ENCODE assay signal across 16 mouse cellular contexts in genomic region chr17:80097221-80097620, GRCm38 (mm10). TPM values are rescaled to one million over a fixed set of nuclear protein-coding genes. Genes with fewer than 3 reads are reported as not detected.
DNase-seq lines count a peak whose midpoint lies in the region; ATAC-seq and TF ChIP-seq lines count a peak whose summit lies in the region.
"Had no signal": no experiment of that assay in that cellular context is flagged by ENCODE, and none has a peak within 500 bp of the region (broad histone marks: within the 10 kb centered on the region; RNA-seq: fewer than 3 reads in every experiment).

No protein-coding gene starts in this region.

- no peak overlapping the region for H3K27ac ChIP-seq in kidney, postnatal 0 days
- H3K27ac ChIP-seq in midbrain, postnatal 0 days (ENCODE audit: low read depth, low read length), result no peak overlapping the region
- no peak overlapping the region for H3K27ac ChIP-seq in intestine, embryonic 16.5 days (ENCODE audit: low read length)
- H3K27ac ChIP-seq: heart, embryonic 13.5 days had no signal

- no peaks in the 10 kb centered on the region for H3K36me3 ChIP-seq in kidney, postnatal 0 days (ENCODE audit: insufficient read depth, low read length)
- H3K36me3 ChIP-seq in midbrain, postnatal 0 days (ENCODE audit: insufficient read depth, low read length), result no peaks in the 10 kb centered on the region
- no peaks in the 10 kb centered on the region for H3K36me3 ChIP-seq in intestine, embryonic 16.5 days (ENCODE audit: control insufficient read depth, insufficient read depth, low read length)
- H3K36me3 ChIP-seq: heart, embryonic 13.5 days had no signal

- no peaks in the 10 kb centered on the region for H3K9me3 ChIP-seq in kidney, postnatal 0 days (replicated peaks; ENCODE audit: low read length)
- no peaks in the 10 kb centered on the region for H3K9me3 ChIP-seq in midbrain, postnatal 0 days (ENCODE audit: low read length)
- H3K9me3 ChIP-seq in intestine, embryonic 16.5 days (ENCODE audit: control insufficient read depth, low read length), result no peaks in the 10 kb centered on the region
- H3K9me3 ChIP-seq: heart, embryonic 13.5 days had no signal

- H3K4me3 ChIP-seq in kidney, postnatal 0 days (replicated peaks; ENCODE audit: low read depth, low read length), result no peak overlapping the region
- H3K4me3 ChIP-seq in midbrain, postnatal 0 days (ENCODE audit: low read depth, low read length), result no peak overlapping the region
- no peak overlapping the region for H3K4me3 ChIP-seq in intestine, embryonic 16.5 days (ENCODE audit: low read length)
- H3K4me3 ChIP-seq: heart, embryonic 13.5 days had no signal

- DNase-seq in cerebellum, postnatal 10 days, result peak; percentile 20 to 36
- no peak for DNase-seq in cerebellum, adult 11 months
- DNase-seq in kidney, postnatal 0 days (ENCODE audit: low spot score), result peak; percentile 22
- no peak for DNase-seq in kidney, postnatal 36 days
- peak; percentile 49 for DNase-seq in embryo, embryonic 10.5 days (ENCODE audit: low spot score)
- peak; percentile 19 for DNase-seq in midbrain, postnatal 0 days (ENCODE audit: low spot score)
- no peak for DNase-seq in gastrocnemius, adult 18-20 months (ENCODE audit: low spot score)
- DNase-seq: adrenal gland, postnatal 25 days; gastrocnemius, postnatal 36 days; heart, postnatal 4 days; kidney, adult 18-20 months; kidney, postnatal 25 days; thymus, adult 2 months had no signal

- no peak overlapping the region for H3K4me2 ChIP-seq in kidney, postnatal 0 days (ENCODE audit: low read length)
- no peak overlapping the region for H3K4me2 ChIP-seq in midbrain, postnatal 0 days (ENCODE audit: low read depth, low read length, poor library complexity, severe bottlenecking)
- H3K4me2 ChIP-seq in intestine, embryonic 16.5 days (ENCODE audit: low read depth, low read length), result no peak overlapping the region
- H3K4me2 ChIP-seq: heart, embryonic 13.5 days; liver, embryonic 11.5 days had no signal

- H3K27me3 ChIP-seq in kidney, postnatal 0 days (ENCODE audit: insufficient read depth, low read length), result no peaks in the 10 kb centered on the region
- no peaks in the 10 kb centered on the region for H3K27me3 ChIP-seq in midbrain, postnatal 0 days (ENCODE audit: insufficient read depth, low read length)
- no peaks in the 10 kb centered on the region for H3K27me3 ChIP-seq in intestine, embryonic 16.5 days (replicated peaks; ENCODE audit: control insufficient read depth, insufficient read depth, low read length)

- no peak overlapping the region for H3K9ac ChIP-seq in kidney, postnatal 0 days (ENCODE audit: low read depth, low read length)
- H3K9ac ChIP-seq in midbrain, postnatal 0 days (replicated peaks; ENCODE audit: low read length, poor library complexity, severe bottlenecking), result no peak overlapping the region
- no peak overlapping the region for H3K9ac ChIP-seq in intestine, embryonic 16.5 days (ENCODE audit: low read depth, low read length)
- H3K9ac ChIP-seq: heart, embryonic 13.5 days had no signal

- 0 out of 2 replicates have a peak, but pooled peaks cover 5% of the 10 kb centered on the region for H3K4me1 ChIP-seq in kidney, postnatal 0 days (replicated peaks; ENCODE audit: insufficient read depth, low read length)
- H3K4me1 ChIP-seq in midbrain, postnatal 0 days (ENCODE audit: insufficient read depth, low read length), result peaks cover 4% of the 10 kb centered on the region; the same call in 1 of the 2 replicates
- H3K4me1 ChIP-seq in intestine, embryonic 16.5 days (ENCODE audit: control insufficient read depth, insufficient read depth, low read length), result no peaks in the 10 kb centered on the region; the same call in 1 of the 2 replicates

- 26% methylated on average over 2 of the region's 2 CpGs for WGBS in kidney, postnatal 0 days
- 31% methylated on average over 2 of the region's 2 CpGs for WGBS in midbrain, postnatal 0 days
- WGBS in intestine, embryonic 16.5 days, result 45% methylated on average over 2 of the region's 2 CpGs

- no peak for TF ChIP-seq CTCF in kidney, postnatal 0 days (IDR thresholded peaks at IDR 0.05; ENCODE audit: low read depth)
- no peak for TF ChIP-seq CTCF in midbrain, postnatal 0 days (IDR thresholded peaks at IDR 0.05)

- no peak for ATAC-seq in kidney, postnatal 0 days (replicated peaks; ENCODE audit: low FRiP score, low read depth)
- no peak for ATAC-seq in midbrain, postnatal 0 days (ENCODE audit: low FRiP score)
- no peak for ATAC-seq in intestine, embryonic 16.5 days

RNA-seq across cellular contexts. Expression of gene Galm, which starts 30.1 kb away (rescaled TPM):
- 25.4 and 29.7 TPM in 2 replicates for polyA plus RNA-seq in kidney, postnatal 0 days (2015; fragmentation: Nextera tagmentation; extraction: Ambion mirVana)
- 1.3 and 1.5 TPM in 2 replicates for total RNA-seq in midbrain, postnatal 0 days (2014; rRNA removed)
- polyA plus RNA-seq in midbrain, postnatal 0 days (2015; fragmentation: Nextera tagmentation; extraction: Ambion mirVana), result 1.00 and 1.1 TPM in 2 replicates
- 1 to 10 TPM; 2.5 to 2.8 TPM for total RNA-seq in gastrocnemius, adult 18-20 months (2021)
- polyA plus RNA-seq in intestine, embryonic 16.5 days (2015; fragmentation: Nextera tagmentation; extraction: Ambion mirVana), result 101 and 113 TPM in 2 replicates

RNA-seq across cellular contexts. Expression of gene Hnrnpll, which starts 35.1 kb away (rescaled TPM):
- polyA plus RNA-seq in kidney, postnatal 0 days (2015; fragmentation: Nextera tagmentation; extraction: Ambion mirVana), result 42.2 and 48.0 TPM in 2 replicates
- total RNA-seq in midbrain, postnatal 0 days (2014; rRNA removed), result 56.1 and 64.5 TPM in 2 replicates
- 36.3 and 38.5 TPM in 2 replicates for polyA plus RNA-seq in midbrain, postnatal 0 days (2015; fragmentation: Nextera tagmentation; extraction: Ambion mirVana)
- 10 to 100 TPM; 15.0 to 15.3 TPM for total RNA-seq in gastrocnemius, adult 18-20 months (2021)
- polyA plus RNA-seq in intestine, embryonic 16.5 days (2015; fragmentation: Nextera tagmentation; extraction: Ambion mirVana), result 34.8 and 37.3 TPM in 2 replicates

Comparison
In these comparisons a context has a peak if more than half of its experiments do, and no peak if none do; other contexts are left out.
1. DNase-seq: peak in cerebellum, postnatal 10 days (2 of 2), kidney, postnatal 0 days (single experiment), embryo, embryonic 10.5 days (single experiment) and midbrain, postnatal 0 days (single experiment); none in cerebellum, adult 11 months (single experiment), kidney, postnatal 36 days (0 of 2) and gastrocnemius, adult 18-20 months (single experiment).
2. RNA of gene Galm, which starts 30.1 kb away (polyA plus RNA-seq): 101 to 113 TPM in intestine, embryonic 16.5 days and 25.4 to 29.7 TPM in kidney, postnatal 0 days; 1.00 to 1.1 TPM in midbrain, postnatal 0 days; every median in the first group is over 10 times any median in the second.